In the genomic region with DNA sequence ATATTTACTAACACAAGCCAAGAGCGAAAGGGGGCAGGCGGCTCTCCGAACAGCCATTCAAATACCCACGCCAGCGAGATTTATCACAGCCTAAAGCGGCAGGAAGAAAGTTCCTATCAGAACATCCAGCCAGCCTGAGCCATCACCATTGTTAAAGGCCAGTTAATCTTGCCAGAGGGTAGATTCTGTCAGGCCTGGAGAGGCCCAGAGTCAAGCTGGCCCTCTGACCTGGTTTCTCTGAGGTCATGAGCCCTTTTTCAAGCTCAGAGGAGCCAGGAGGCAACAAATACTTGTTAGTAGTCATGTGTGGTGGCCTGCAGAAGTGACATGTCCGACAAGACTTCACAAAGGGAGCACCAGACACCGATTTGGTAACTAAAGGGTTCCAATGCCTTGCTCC, we compare ENCODE assay signal across 16 mouse cellular contexts. TPM values are rescaled to one million over a fixed set of nuclear protein-coding genes. Genes with fewer than 3 reads are reported as not detected.
A peak's percentile ranks its signal among the peaks of the same experiment; 100 is the strongest.
DNase-seq lines count a peak whose midpoint lies in the region; ATAC-seq and TF ChIP-seq lines count a peak whose summit lies in the region.
"Had no signal": no experiment of that assay in that cellular context is flagged by ENCODE, and none has a peak within 500 bp of the region (broad histone marks: within the 10 kb centered on the region; RNA-seq: fewer than 3 reads in every experiment).

No protein-coding gene starts in this region.

- ATAC-seq in heart, embryonic 16.5 days (replicated peaks; ENCODE audit: extremely low read depth, insufficient read depth, low FRiP score), result no peak
- no peak for ATAC-seq in neural tube, embryonic 11.5 days (ENCODE audit: insufficient read depth, low FRiP score, low TSS enrichment)
- ATAC-seq: activated CD4-positive, CD25-positive, alpha-beta regulatory T cell, adult 4 months; forebrain, embryonic 13.5 days; liver, postnatal 0 days had no signal

- H3K9me3 ChIP-seq in heart, embryonic 16.5 days (replicated peaks; ENCODE audit: control insufficient read depth, low read length), result no peaks in the 10 kb centered on the region
- no peaks in the 10 kb centered on the region for H3K9me3 ChIP-seq in neural tube, embryonic 11.5 days (ENCODE audit: control insufficient read depth, low read length)
- H3K9me3 ChIP-seq: embryonic facial prominence, embryonic 15.5 days; forebrain, embryonic 13.5 days; limb, embryonic 13.5 days had no signal

- peaks cover 4% of the 10 kb centered on the region; the same call in 1 of the 2 replicates for H3K4me1 ChIP-seq in heart, embryonic 16.5 days (ENCODE audit: control insufficient read depth, insufficient read depth, low read length)
- peaks cover 22% of the 10 kb centered on the region for H3K4me1 ChIP-seq in neural tube, embryonic 11.5 days (ENCODE audit: control insufficient read depth, insufficient read depth, low read length)
- 0 out of 2 replicates have a peak, but pooled peaks cover 3% of the 10 kb centered on the region for H3K4me1 ChIP-seq in thymus, adult 2 months (replicated peaks; ENCODE audit: control insufficient read depth, insufficient read depth, low read length)

- H3K36me3 ChIP-seq in heart, embryonic 16.5 days (ENCODE audit: control insufficient read depth, insufficient read depth), result no peaks in the 10 kb centered on the region
- no peaks in the 10 kb centered on the region for H3K36me3 ChIP-seq in neural tube, embryonic 11.5 days (ENCODE audit: control insufficient read depth, insufficient read depth, low read length)
- no peaks in the 10 kb centered on the region for H3K36me3 ChIP-seq in thymus, adult 2 months (ENCODE audit: control insufficient read depth, insufficient read depth, low read length)
- H3K36me3 ChIP-seq: embryonic facial prominence, embryonic 15.5 days; limb, embryonic 13.5 days had no signal

- intact Hi-C loops in heart, postnatal 10 days (cut with DNase I), result no loop called here

- WGBS in heart, embryonic 16.5 days, result 44% methylated on average over 8 of the region's 8 CpGs
- WGBS in neural tube, embryonic 11.5 days, result 25% methylated on average over 8 of the region's 8 CpGs
- 95% methylated on average over 8 of the region's 8 CpGs for WGBS in thymus, adult 2 months

- peak overlapping the region; percentile 32; the same call in 1 of the 2 replicates for H3K27ac ChIP-seq in heart, embryonic 16.5 days (ENCODE audit: low read length)
- peak overlapping the region; percentile 49; the same call in 1 of the 2 replicates for H3K27ac ChIP-seq in neural tube, embryonic 11.5 days (ENCODE audit: low read depth, low read length)
- H3K27ac ChIP-seq in thymus, adult 2 months (ENCODE audit: control insufficient read depth, insufficient read depth, low read length), result no peak overlapping the region
- H3K27ac ChIP-seq: embryonic facial prominence, embryonic 15.5 days; forebrain, embryonic 13.5 days; layer of hippocampus, adult 2 months; limb, embryonic 13.5 days; stomach, postnatal 0 days had no signal

- TF ChIP-seq CTCF in thymus, adult 2 months (IDR thresholded peaks at IDR 0.05; ENCODE audit: borderline replicate concordance, control insufficient read depth, extremely low read depth, insufficient read depth, low read length, poor library complexity), result no peak

- H3K9ac ChIP-seq in heart, embryonic 16.5 days (ENCODE audit: low read length), result no peak overlapping the region
- no peak overlapping the region for H3K9ac ChIP-seq in neural tube, embryonic 11.5 days (ENCODE audit: low read length)
- H3K9ac ChIP-seq: embryonic facial prominence, embryonic 15.5 days; forebrain, embryonic 13.5 days; limb, embryonic 13.5 days; liver, postnatal 0 days had no signal

- H3K27me3 ChIP-seq in heart, embryonic 16.5 days (ENCODE audit: control insufficient read depth, insufficient read depth, low read length), result no peaks in the 10 kb centered on the region
- no peaks in the 10 kb centered on the region for H3K27me3 ChIP-seq in neural tube, embryonic 11.5 days (ENCODE audit: control insufficient read depth, insufficient read depth, low read length)
- H3K27me3 ChIP-seq in thymus, adult 2 months (ENCODE audit: control insufficient read depth, insufficient read depth, low read length), result no peaks in the 10 kb centered on the region; the same call in 1 of the 2 replicates
- H3K27me3 ChIP-seq: embryonic facial prominence, embryonic 15.5 days; forebrain, embryonic 13.5 days; limb, embryonic 13.5 days had no signal

- no peak for TF ChIP-seq POLR2A in thymus, adult 2 months (IDR thresholded peaks at IDR 0.05; ENCODE audit: control insufficient read depth, extremely low read depth, insufficient read depth, low read length, poor library complexity)

- no peak overlapping the region for H3K4me2 ChIP-seq in heart, embryonic 16.5 days (ENCODE audit: low read depth, low read length)
- H3K4me2 ChIP-seq in neural tube, embryonic 11.5 days (ENCODE audit: low read depth), result no peak overlapping the region
- H3K4me2 ChIP-seq: embryonic facial prominence, embryonic 15.5 days; forebrain, embryonic 13.5 days; limb, embryonic 13.5 days had no signal

- no peak overlapping the region for H3K4me3 ChIP-seq in heart, embryonic 16.5 days (ENCODE audit: low read length)
- no peak overlapping the region for H3K4me3 ChIP-seq in neural tube, embryonic 11.5 days (ENCODE audit: low read depth, low read length)
- H3K4me3 ChIP-seq in thymus, adult 2 months (ENCODE audit: control insufficient read depth, insufficient read depth, low read length), result no peak overlapping the region
- H3K4me3 ChIP-seq: embryonic facial prominence, embryonic 15.5 days; forebrain, embryonic 13.5 days; layer of hippocampus, adult 2 months; limb, embryonic 13.5 days had no signal

- peak; percentile 77 for DNase-seq in embryo, embryonic 10 days (ENCODE audit: low spot score)
- DNase-seq in embryo, embryonic 11 days, result no peak
- no peak for DNase-seq in heart, postnatal 10 days
- peak; percentile 30 for DNase-seq in kidney, postnatal 14 days
- DNase-seq in kidney, postnatal 25 days, result no peak
- DNase-seq in neural tube, embryonic 11.5 days (ENCODE audit: low spot score), result no peak
- no peak for DNase-seq in thymus, adult 2 months
- DNase-seq: liver, postnatal 0 days; thymus, postnatal 25 days had no signal

RNA-seq across cellular contexts. Expression of gene Man1c1, which starts 28.3 kb away (rescaled TPM):
- 4.4 and 5.1 TPM in 2 replicates for polyA plus RNA-seq in heart, embryonic 16.5 days (2015; fragmentation: Nextera tagmentation; extraction: Ambion mirVana)
- 10 to 100 TPM; 32.0 to 37.7 TPM for total RNA-seq in heart, postnatal 10 days (2021)
- 4.8 and 5.2 TPM in 2 replicates for polyA plus RNA-seq in neural tube, embryonic 11.5 days (2014; fragmentation: Nextera tagmentation; extraction: Ambion mirVana)
- 4.4 and 5.5 TPM in 2 replicates for polyA plus RNA-seq in thymus, adult 2 months (2012; rRNA removed)

Comparison
In these comparisons a context has a peak if more than half of its experiments do, and no peak if none do; other contexts are left out.
1. DNase-seq: peak in embryo, embryonic 10 days (single experiment) and kidney, postnatal 14 days (single experiment); none in embryo, embryonic 11 days (single experiment), heart, postnatal 10 days (0 of 2), kidney, postnatal 25 days (0 of 2), neural tube, embryonic 11.5 days (single experiment) and thymus, adult 2 months (single experiment).